Mouse (Mus musculus): Measurements from ENCODE around the gene Gng10. TPM values are rescaled to one million over a fixed set of nuclear protein-coding genes. Genes with fewer than 3 reads are reported as not detected.

Gng10 gene
- polyA plus RNA-seq, 1 experiment from 2014 or later = 183 TPM

DNA sequence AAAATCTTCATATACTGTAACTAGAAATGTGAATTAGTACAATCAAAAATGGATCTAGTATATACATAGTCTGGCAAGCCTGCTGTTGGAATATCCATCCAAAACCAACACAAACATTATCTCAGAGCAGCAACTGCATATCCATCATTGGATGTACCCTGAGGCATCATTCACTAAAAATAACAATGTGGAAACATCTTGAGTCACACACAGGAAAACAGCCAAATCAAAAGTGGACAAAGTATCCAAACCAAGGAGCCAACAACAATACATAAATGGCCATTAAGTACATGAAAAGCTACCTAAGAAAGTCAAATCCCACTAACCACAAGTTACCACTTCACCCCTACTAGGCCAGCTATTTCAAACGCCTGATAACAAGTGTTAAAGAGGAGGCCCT lies 54.5 kb downstream of the Gng10 start:
- Histone ChIP-seq H3K4me1 (no peaks in the 10 kb centered on the region), H3K27me3 (replicated peaks) (no peaks in the 10 kb centered on the region), H3K36me3 (replicated peaks) (no peaks in the 10 kb centered on the region), H3K4me2 (no peak overlapping the region), H3K27ac (no peak overlapping the region), H3K9me3 (no peaks in the 10 kb centered on the region), H3K9ac (no peak overlapping the region), H3K4me3 (no peak overlapping the region)
- ATAC-seq (replicated peaks) = no peak
- WGBS = 48% methylated on average over 1 of the region's 1 CpGs

Other genes starting within 250 kb of the Gng10 start
- 0.09 TPM in 1 of 2 replicates, not detected in the other for gene Olfr267, start 247.4 kb upstream of the Gng10 start, polyA plus RNA-seq (2015; fragmentation: Nextera tagmentation; extraction: Ambion mirVana)
- gene Ecpas, start 122.3 kb upstream of the Gng10 start, polyA plus RNA-seq (2015; fragmentation: Nextera tagmentation; extraction: Ambion mirVana) = 33.3 and 35.2 TPM in 2 replicates
- gene Zkscan16, start 91.5 kb upstream of the Gng10 start, polyA plus RNA-seq (2015; fragmentation: Nextera tagmentation; extraction: Ambion mirVana) = 1.8 and 2.7 TPM in 2 replicates
- 3.2 and 4.2 TPM in 2 replicates for gene Ptgr1, start 48.0 kb upstream of the Gng10 start, polyA plus RNA-seq (2015; fragmentation: Nextera tagmentation; extraction: Ambion mirVana)
- gene Dnajc25, start 40.0 kb upstream of the Gng10 start, polyA plus RNA-seq (2015; fragmentation: Nextera tagmentation; extraction: Ambion mirVana) = 7.4 and 7.5 TPM in 2 replicates
- 9.1 and 9.4 TPM in 2 replicates for gene Gm20503, start 31.9 kb upstream of the Gng10 start, polyA plus RNA-seq (2015; fragmentation: Nextera tagmentation; extraction: Ambion mirVana)
- 0.04 TPM in 2 replicates for gene AI481877, start 103.9 kb downstream of the Gng10 start, polyA plus RNA-seq (2015; fragmentation: Nextera tagmentation; extraction: Ambion mirVana)
- gene Ugcg, start 154.2 kb downstream of the Gng10 start, polyA plus RNA-seq (2015; fragmentation: Nextera tagmentation; extraction: Ambion mirVana) = 17.3 and 20.0 TPM in 2 replicates

All from midbrain, embryonic 15.5 days (tissue).